Mouse (Mus musculus): ENCODE measurements around the gene Fer.

Fer gene

DNA sequence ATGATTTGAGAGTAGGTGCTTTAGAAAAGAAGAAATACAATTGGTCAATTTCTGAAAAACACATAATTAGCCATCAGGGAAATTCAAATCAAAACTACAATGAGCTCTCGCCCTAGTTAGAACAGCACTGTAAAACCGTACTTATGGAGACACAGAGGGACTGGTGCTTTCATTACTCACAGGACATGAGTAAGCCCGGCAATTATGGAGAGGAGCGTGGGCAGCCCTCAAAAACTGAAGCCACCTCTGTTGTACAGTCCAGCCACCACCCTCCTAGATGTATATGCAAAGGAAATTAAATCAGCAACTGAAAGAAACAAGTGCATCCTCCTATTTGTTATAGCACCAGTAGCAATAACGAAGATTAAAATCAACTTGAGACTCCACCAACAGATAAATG is 304.9 kb downstream of the Fer start:
- no peak for DNase-seq

DNA sequence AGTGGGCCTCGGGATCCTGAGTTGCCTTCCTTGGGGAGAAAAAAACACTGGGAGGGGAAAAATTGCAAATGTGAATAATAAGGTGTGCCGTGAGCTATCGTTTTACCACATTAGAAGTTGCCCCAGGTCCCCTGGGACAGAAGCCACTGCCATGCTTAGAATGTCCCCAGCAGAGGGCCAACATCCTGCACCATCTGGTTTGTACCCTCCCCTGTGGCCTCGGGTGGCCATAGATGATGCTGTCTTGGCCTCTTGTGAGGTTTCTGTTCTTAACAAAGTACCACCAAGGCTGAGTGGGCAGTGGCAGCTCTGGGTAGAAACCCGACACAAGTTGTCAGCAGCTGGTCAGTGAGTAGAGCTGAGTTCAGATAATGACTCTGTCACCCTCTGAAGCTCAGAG is 307.2 kb downstream of the Fer start:
- no peak for DNase-seq

DNA sequence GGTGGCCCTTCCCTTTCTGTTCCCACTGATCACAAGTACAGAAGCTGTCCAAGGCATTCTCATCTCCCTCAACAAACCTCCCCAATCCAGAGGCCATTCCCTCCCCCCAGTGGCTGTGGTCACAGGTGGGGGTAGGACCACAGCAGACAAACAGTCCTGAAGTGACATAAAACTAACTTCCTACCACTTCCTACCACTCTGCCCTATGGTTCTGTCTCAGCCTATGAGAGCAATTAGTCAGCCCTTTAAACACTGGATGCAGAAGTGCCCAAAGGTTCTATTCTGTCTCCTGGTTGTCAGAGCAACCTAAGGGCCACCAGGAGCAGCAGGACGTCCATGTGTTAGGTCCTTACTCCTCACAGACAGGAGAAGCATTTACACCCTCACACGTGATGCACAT is 309.6 kb downstream of the Fer start:
- no peak for DNase-seq

DNA sequence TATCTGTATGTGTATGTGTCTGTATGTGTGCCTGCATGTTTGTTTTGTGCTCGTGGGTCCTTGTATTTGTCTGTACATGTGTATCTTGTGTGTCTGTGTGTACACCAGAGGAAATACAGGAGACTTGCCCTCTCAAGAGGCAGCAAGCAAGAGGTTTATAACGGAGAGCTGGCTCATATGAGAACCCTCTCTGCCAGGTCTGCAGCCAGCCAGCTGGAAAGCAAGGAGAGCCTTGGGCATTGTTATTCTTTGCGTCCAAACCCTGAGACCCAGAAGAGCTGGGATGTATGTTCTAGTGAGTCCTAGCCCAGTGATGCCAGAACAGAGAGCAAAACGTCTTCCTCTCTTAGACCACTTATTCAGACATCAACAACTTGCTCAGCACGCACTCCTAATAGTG is 317.7 kb downstream of the Fer start:
- DNase-seq = no peak

- no peak for DNase-seq
Measured at GRCm38 (mm10) chr17:64181291-64181690, 318.4 kb downstream of the Fer start.

DNA sequence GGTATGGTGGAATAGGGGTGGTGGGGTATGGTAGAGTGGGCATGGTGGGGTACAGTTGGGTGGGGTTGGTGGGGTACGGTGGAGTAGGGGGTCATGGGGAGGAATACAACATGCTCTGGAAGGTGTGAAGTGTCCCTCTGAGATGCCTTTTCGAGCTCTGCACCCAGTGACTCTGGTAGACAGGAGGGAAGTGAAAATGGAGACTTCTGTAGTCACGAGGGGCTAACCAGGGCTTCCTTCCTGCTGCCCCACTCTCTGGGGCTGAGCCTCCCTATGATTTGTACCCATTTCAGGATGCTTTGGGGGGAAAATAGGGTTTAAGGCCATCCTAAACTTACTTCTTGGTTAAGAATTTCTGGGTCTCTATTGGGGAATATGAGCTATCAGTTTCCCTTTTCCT is 319.7 kb downstream of the Fer start:
- DNase-seq = no peak

- no peak for DNase-seq
Measured at GRCm38 (mm10) chr17:64183196-64183595, 320.3 kb downstream of the Fer start.

Data from right cerebral cortex, postnatal 14 days (tissue).